Mouse (Mus musculus): Measurements from ENCODE around the gene Pth1r. TPM values are rescaled to one million over a fixed set of nuclear protein-coding genes. Genes with fewer than 3 reads are reported as not detected.

Pth1r gene
- polyA plus RNA-seq, 1 experiment from 2014 or later: 3.0 TPM

- WGBS (ENCODE audit: insufficient replicate concordance): 32% methylated on average over 4 of the region's 4 CpGs
- Histone ChIP-seq H3K27ac (replicated peaks) (no peak overlapping the region), H3K4me2 (no peak overlapping the region), H3K4me3 (replicated peaks) (no peak overlapping the region), H3K36me3 (replicated peaks) (peaks cover 19% of the 10 kb centered on the region), H3K9ac (no peak overlapping the region), H3K27me3 (no peaks in the 10 kb centered on the region), H3K4me1 (replicated peaks) (no peaks in the 10 kb centered on the region), H3K9me3 (replicated peaks) (no peaks in the 10 kb centered on the region)
- 0 out of 2 replicates have a peak, but pooled peaks have one; percentile 20 for ATAC-seq (ENCODE audit: insufficient read depth)
These were observed 30.2 kb downstream of the Pth1r start for GRCm38 (mm10) chr9:110716775-110717174.

GRCm38 (mm10) chr9:110715426-110715825, 31.5 kb downstream of the Pth1r start:
- H3K9ac ChIP-seq: no peak overlapping the region
- peaks cover 27% of the 10 kb centered on the region for H3K36me3 ChIP-seq (replicated peaks)
- 47% methylated on average over 1 of the region's 1 CpGs for WGBS (ENCODE audit: insufficient replicate concordance)
- H3K4me2 ChIP-seq: no peak overlapping the region
- H3K27ac ChIP-seq (replicated peaks): no peak overlapping the region
- H3K27me3 ChIP-seq: no peaks in the 10 kb centered on the region
- no peak for ATAC-seq (ENCODE audit: insufficient read depth)
- H3K4me3 ChIP-seq (replicated peaks): no peak overlapping the region
- no peaks in the 10 kb centered on the region for H3K9me3 ChIP-seq (replicated peaks)
- no peaks in the 10 kb centered on the region for H3K4me1 ChIP-seq (replicated peaks)

GRCm38 (mm10) chr9:110713389-110713788, 33.6 kb downstream of the Pth1r start:
- H3K27ac ChIP-seq (replicated peaks): no peak overlapping the region
- no peak overlapping the region for H3K4me2 ChIP-seq
- peaks cover 11% of the 10 kb centered on the region for H3K4me1 ChIP-seq (replicated peaks)
- WGBS (ENCODE audit: insufficient replicate concordance): 72% methylated on average over 1 of the region's 1 CpGs
- ATAC-seq (ENCODE audit: insufficient read depth): no peak
- H3K27me3 ChIP-seq: no peaks in the 10 kb centered on the region
- no peak overlapping the region for H3K9ac ChIP-seq
- peaks cover 27% of the 10 kb centered on the region for H3K36me3 ChIP-seq (replicated peaks)
- no peak overlapping the region for H3K4me3 ChIP-seq (replicated peaks)
- no peaks in the 10 kb centered on the region for H3K9me3 ChIP-seq (replicated peaks)

- Histone ChIP-seq H3K4me1 (replicated peaks) (peaks cover 11% of the 10 kb centered on the region), H3K4me3 (replicated peaks) (no peak overlapping the region), H3K36me3 (replicated peaks) (peaks cover 27% of the 10 kb centered on the region), H3K27me3 (no peaks in the 10 kb centered on the region), H3K4me2 (no peak overlapping the region), H3K9me3 (replicated peaks) (no peaks in the 10 kb centered on the region), H3K9ac (no peak overlapping the region), H3K27ac (replicated peaks) (no peak overlapping the region)
- ATAC-seq (ENCODE audit: insufficient read depth): no peak
- 76% methylated on average over 4 of the region's 4 CpGs for WGBS (ENCODE audit: insufficient replicate concordance)
These were observed 34.4 kb downstream of the Pth1r start for GRCm38 (mm10) chr9:110712545-110712944.

- no peak overlapping the region for H3K4me2 ChIP-seq
- ATAC-seq (ENCODE audit: insufficient read depth): no peak
- peaks cover 27% of the 10 kb centered on the region for H3K36me3 ChIP-seq (replicated peaks)
- WGBS (ENCODE audit: insufficient replicate concordance): 78% methylated on average over 6 of the region's 6 CpGs
- H3K27me3 ChIP-seq: no peaks in the 10 kb centered on the region
- H3K9ac ChIP-seq: no peak overlapping the region
- no peak overlapping the region for H3K27ac ChIP-seq (replicated peaks)
- H3K4me3 ChIP-seq (replicated peaks): no peak overlapping the region
- no peaks in the 10 kb centered on the region for H3K9me3 ChIP-seq (replicated peaks)
- H3K4me1 ChIP-seq (replicated peaks): peaks cover 13% of the 10 kb centered on the region
These were observed 34.9 kb downstream of the Pth1r start for GRCm38 (mm10) chr9:110711996-110712395.

- Histone ChIP-seq H3K27me3 (no peaks in the 10 kb centered on the region), H3K27ac (replicated peaks) (no peak overlapping the region), H3K4me2 (no peak overlapping the region), H3K9ac (no peak overlapping the region), H3K9me3 (replicated peaks) (no peaks in the 10 kb centered on the region), H3K36me3 (replicated peaks) (peaks cover 27% of the 10 kb centered on the region), H3K4me1 (replicated peaks) (peaks cover 14% of the 10 kb centered on the region), H3K4me3 (replicated peaks) (no peak overlapping the region)
- ATAC-seq (ENCODE audit: insufficient read depth): no peak
- WGBS (ENCODE audit: insufficient replicate concordance): 61% methylated on average over 1 of the region's 1 CpGs
These were observed 35.4 kb downstream of the Pth1r start for GRCm38 (mm10) chr9:110711532-110711931.

- WGBS (ENCODE audit: insufficient replicate concordance): 12% methylated on average over 5 of the region's 5 CpGs
- Histone ChIP-seq H3K9me3 (replicated peaks) (no peaks in the 10 kb centered on the region), H3K27ac (replicated peaks) (no peak overlapping the region), H3K36me3 (replicated peaks) (peaks cover 27% of the 10 kb centered on the region), H3K4me1 (replicated peaks) (peaks cover 14% of the 10 kb centered on the region), H3K27me3 (no peaks in the 10 kb centered on the region), H3K4me2 (peak overlapping the region; percentile 40), H3K4me3 (replicated peaks) (peak overlapping the region; percentile 40), H3K9ac (0 out of 2 replicates have a peak overlapping the region, but pooled peaks have one; percentile 16)
- peak; percentile 78 for ATAC-seq (ENCODE audit: insufficient read depth)
These were observed 37.2 kb downstream of the Pth1r start for GRCm38 (mm10) chr9:110709640-110710258.

GRCm38 (mm10) chr9:110706784-110707183, 40.2 kb downstream of the Pth1r start:
- Histone ChIP-seq H3K36me3 (replicated peaks) (peaks cover 8% of the 10 kb centered on the region), H3K4me2 (no peak overlapping the region), H3K4me3 (replicated peaks) (no peak overlapping the region), H3K9ac (no peak overlapping the region), H3K27me3 (no peaks in the 10 kb centered on the region), H3K4me1 (replicated peaks) (peaks cover 31% of the 10 kb centered on the region), H3K9me3 (replicated peaks) (no peaks in the 10 kb centered on the region), H3K27ac (replicated peaks) (no peak overlapping the region)
- 65% methylated on average over 5 of the region's 5 CpGs for WGBS (ENCODE audit: insufficient replicate concordance)
- no peak for ATAC-seq (ENCODE audit: insufficient read depth)

- Histone ChIP-seq H3K27me3 (no peaks in the 10 kb centered on the region), H3K4me3 (replicated peaks) (no peak overlapping the region), H3K4me1 (replicated peaks) (peaks cover 36% of the 10 kb centered on the region), H3K36me3 (replicated peaks) (0 out of 2 replicates have a peak, but pooled peaks cover 6% of the 10 kb centered on the region), H3K27ac (replicated peaks) (no peak overlapping the region), H3K4me2 (no peak overlapping the region), H3K9ac (no peak overlapping the region), H3K9me3 (replicated peaks) (no peaks in the 10 kb centered on the region)
- ATAC-seq (ENCODE audit: insufficient read depth): no peak
- WGBS (ENCODE audit: insufficient replicate concordance): 76% methylated on average over 6 of the region's 6 CpGs
These were observed 43.0 kb downstream of the Pth1r start for GRCm38 (mm10) chr9:110703951-110704350.

- Histone ChIP-seq H3K9me3 (replicated peaks) (no peaks in the 10 kb centered on the region), H3K36me3 (replicated peaks) (0 out of 2 replicates have a peak, but pooled peaks cover 6% of the 10 kb centered on the region), H3K27me3 (no peaks in the 10 kb centered on the region), H3K27ac (replicated peaks) (no peak overlapping the region), H3K9ac (no peak overlapping the region), H3K4me2 (no peak overlapping the region), H3K4me1 (replicated peaks) (peaks cover 41% of the 10 kb centered on the region), H3K4me3 (replicated peaks) (no peak overlapping the region)
- no peak for ATAC-seq (ENCODE audit: insufficient read depth)
- 31% methylated on average over 1 of the region's 1 CpGs for WGBS (ENCODE audit: insufficient replicate concordance)
These were observed 44.1 kb downstream of the Pth1r start for GRCm38 (mm10) chr9:110702848-110703247.

GRCm38 (mm10) chr9:110701114-110702032, 45.6 kb downstream of the Pth1r start:
- peaks cover 49% of the 10 kb centered on the region for H3K4me1 ChIP-seq (replicated peaks)
- H3K27ac ChIP-seq (replicated peaks): no peak overlapping the region
- H3K27me3 ChIP-seq: no peaks in the 10 kb centered on the region
- H3K9ac ChIP-seq: no peak overlapping the region
- 74% methylated on average over 12 of the region's 12 CpGs for WGBS (ENCODE audit: insufficient replicate concordance)
- H3K36me3 ChIP-seq (replicated peaks): 0 out of 2 replicates have a peak, but pooled peaks cover 6% of the 10 kb centered on the region
- H3K9me3 ChIP-seq (replicated peaks): no peaks in the 10 kb centered on the region
- H3K4me2 ChIP-seq: no peak overlapping the region
- H3K4me3 ChIP-seq (replicated peaks): no peak overlapping the region
- no peak for ATAC-seq (ENCODE audit: insufficient read depth)

All from liver, embryonic 15.5 days (tissue).